Mouse (Mus musculus) heart, embryonic 16.5 days (tissue): ENCODE data around the gene Zfp213. TPM values are rescaled to one million over a fixed set of nuclear protein-coding genes. Genes with fewer than 3 reads are reported as not detected.

Experiments
- ATAC-seq: fragments of 200-750 bp; cut with Nextera tagmentation; replicated peaks from 2 replicates; pipeline ENCODE4 v1.8.0; 2017; ENCODE audit warnings: moderate number of reproducible peaks; ENCODE audit not compliant: insufficient read depth, low FRiP score; ENCODE audit errors: extremely low read depth
- H3K27ac ChIP-seq: fragments of 300-500 bp; sonication (generic); 2 replicates; pipeline ENCODE4 v1.5.1; 2014; ENCODE audit warnings: mild to moderate bottlenecking, low read length, control low read depth, moderate library complexity
- H3K27me3 ChIP-seq: fragments of 300-500 bp; sonication (generic); 2 replicates; pipeline ENCODE4 v1.6.1; 2014; ENCODE audit warnings: low read length, mixed read lengths; ENCODE audit not compliant: control insufficient read depth, insufficient read depth
- H3K36me3 ChIP-seq: fragments of 300-500 bp; sonication (generic); 2 replicates; pipeline ENCODE4 v1.6.1; 2014; ENCODE audit not compliant: control insufficient read depth, insufficient read depth
- H3K4me1 ChIP-seq: fragments of 300-500 bp; sonication (generic); 2 replicates; pipeline ENCODE4 v1.6.1; 2014; ENCODE audit warnings: low read length, mixed read lengths; ENCODE audit not compliant: control insufficient read depth, insufficient read depth
- H3K4me2 ChIP-seq: fragments of 300-500 bp; sonication (generic); 2 replicates; pipeline ENCODE4 v1.6.1; 2014; ENCODE audit warnings: low read depth, mild to moderate bottlenecking, control low read depth, low read length
- H3K4me3 ChIP-seq: fragments of 300-500 bp; sonication (generic); 2 replicates; pipeline ENCODE4 v1.5.1; 2014; ENCODE audit warnings: mild to moderate bottlenecking, control low read depth, low read length
- H3K9ac ChIP-seq: fragments of 300-500 bp; sonication (generic); 2 replicates; pipeline ENCODE4 v1.6.1; 2014; ENCODE audit warnings: low read length, control low read depth
- H3K9me3 ChIP-seq: fragments of 300-500 bp; sonication (generic); replicated peaks from 2 replicates; pipeline ENCODE4 v1.6.1; 2016; ENCODE audit warnings: low read length; ENCODE audit not compliant: control insufficient read depth
- WGBS: fragments of 180-500 bp; shearing (Covaris S2); extraction: QIAGEN DNeasy Blood & Tissue Kit; methylation state at CpG from one replicate; pipeline ENCODE4 v1.1.7; 2014; 5-methylcytosine and 5-hydroxymethylcytosine counted together
- polyA plus RNA-seq: library from polyadenylated mRNA; unstranded; fragments of >200 nt; fragmentation: Nextera tagmentation; extraction: Ambion mirVana; gene quantifications from 2 replicates; pipeline ENCODE4 v1.2.1, GENCODE M21; 2015

Gene Zfp213
- polyA plus RNA-seq: 12.9 and 14.5 TPM in 2 replicates

- peaks cover 11% of the 10 kb centered on the region for H3K4me1 ChIP-seq
- H3K9ac ChIP-seq: peak within 1 kb of the TSS; percentile 79
- under 1% methylated on average over 58 of the region's 59 CpGs for WGBS
- peak within 1 kb of the TSS; percentile 91 for H3K27ac ChIP-seq
- peak within 1 kb of the TSS; percentile 71 for H3K4me2 ChIP-seq
- peak within 1 kb of the TSS; percentile 78 for H3K4me3 ChIP-seq
- peaks cover 17% of the 10 kb centered on the region for H3K36me3 ChIP-seq
- peak; percentile 96 for ATAC-seq
- H3K9me3 ChIP-seq: no peaks in the 10 kb centered on the region
- H3K27me3 ChIP-seq: no peaks in the 10 kb centered on the region
Measured at GRCm38 (mm10) chr17:23563595-23564367, at the start of gene Zfp213. Gene Zfp213, minus strand, starts transcription at chr17:23564238.

- H3K4me1 ChIP-seq: no peaks in the 10 kb centered on the region
- no peaks in the 10 kb centered on the region for H3K27me3 ChIP-seq
- no peaks in the 10 kb centered on the region for H3K36me3 ChIP-seq
- 70% methylated on average over 28 of the region's 28 CpGs for WGBS
- no peak overlapping the region for H3K9ac ChIP-seq
- no peak overlapping the region for H3K4me2 ChIP-seq
- peak; percentile 79 for ATAC-seq
- H3K4me3 ChIP-seq: no peak overlapping the region
- no peaks in the 10 kb centered on the region for H3K9me3 ChIP-seq
- no peak overlapping the region for H3K27ac ChIP-seq
Measured at GRCm38 (mm10) chr17:23610361-23610800, 46.3 kb upstream of the Zfp213 start.

- H3K4me3 ChIP-seq: no peak overlapping the region
- H3K27ac ChIP-seq: no peak overlapping the region
- WGBS: 87% methylated on average over 24 of the region's 24 CpGs
- H3K9ac ChIP-seq: no peak overlapping the region
- H3K36me3 ChIP-seq: no peaks in the 10 kb centered on the region
- H3K4me1 ChIP-seq: no peaks in the 10 kb centered on the region
- H3K27me3 ChIP-seq: no peaks in the 10 kb centered on the region; the same call in 1 of the 2 replicates
- H3K4me2 ChIP-seq: no peak overlapping the region
- H3K9me3 ChIP-seq: no peaks in the 10 kb centered on the region
- ATAC-seq: no peak
Measured at GRCm38 (mm10) chr17:23609612-23610011, 45.6 kb upstream of the Zfp213 start.

GRCm38 (mm10) chr17:23605220-23605619, 41.2 kb upstream of the Zfp213 start:
- 78% methylated on average over 8 of the region's 8 CpGs for WGBS
- Histone ChIP-seq H3K9ac (no peak overlapping the region), H3K36me3 (no peaks in the 10 kb centered on the region), H3K27ac (no peak overlapping the region), H3K9me3 (no peaks in the 10 kb centered on the region), H3K4me3 (no peak overlapping the region), H3K4me2 (no peak overlapping the region), H3K27me3 (no peaks in the 10 kb centered on the region; the same call in 1 of the 2 replicates), H3K4me1 (no peaks in the 10 kb centered on the region; the same call in 1 of the 2 replicates)
- ATAC-seq: no peak

GRCm38 (mm10) chr17:23604394-23604793, 40.4 kb upstream of the Zfp213 start:
- no peak for ATAC-seq
- Histone ChIP-seq H3K4me1 (peaks cover 7% of the 10 kb centered on the region), H3K4me2 (no peak overlapping the region), H3K9me3 (no peaks in the 10 kb centered on the region), H3K36me3 (no peaks in the 10 kb centered on the region), H3K9ac (no peak overlapping the region), H3K27ac (no peak overlapping the region), H3K27me3 (no peaks in the 10 kb centered on the region; the same call in 1 of the 2 replicates), H3K4me3 (no peak overlapping the region)
- 62% methylated on average over 7 of the region's 7 CpGs for WGBS

- ATAC-seq: no peak
- Histone ChIP-seq H3K4me3 (no peak overlapping the region), H3K9me3 (no peaks in the 10 kb centered on the region), H3K9ac (no peak overlapping the region), H3K36me3 (no peaks in the 10 kb centered on the region), H3K4me2 (no peak overlapping the region), H3K27me3 (no peaks in the 10 kb centered on the region; the same call in 1 of the 2 replicates), H3K4me1 (peaks cover 9% of the 10 kb centered on the region), H3K27ac (no peak overlapping the region)
- 52% methylated on average over 2 of the region's 2 CpGs for WGBS
Measured at GRCm38 (mm10) chr17:23603542-23603941, 39.5 kb upstream of the Zfp213 start.

GRCm38 (mm10) chr17:23603077-23603476, 39.0 kb upstream of the Zfp213 start:
- H3K4me1 ChIP-seq: peaks cover 13% of the 10 kb centered on the region
- no peak overlapping the region for H3K4me3 ChIP-seq
- H3K4me2 ChIP-seq: no peak overlapping the region
- no peak overlapping the region for H3K27ac ChIP-seq
- no peak for ATAC-seq
- no peak overlapping the region for H3K9ac ChIP-seq
- 34% methylated on average over 8 of the region's 8 CpGs for WGBS
- no peaks in the 10 kb centered on the region for H3K36me3 ChIP-seq
- no peaks in the 10 kb centered on the region; the same call in 1 of the 2 replicates for H3K27me3 ChIP-seq
- H3K9me3 ChIP-seq: no peaks in the 10 kb centered on the region

GRCm38 (mm10) chr17:23601836-23602585, 38.0 kb upstream of the Zfp213 start:
- H3K4me2 ChIP-seq: no peak overlapping the region
- H3K27ac ChIP-seq: no peak overlapping the region
- no peak overlapping the region for H3K4me3 ChIP-seq
- ATAC-seq: no peak
- H3K4me1 ChIP-seq: peaks cover 13% of the 10 kb centered on the region
- no peaks in the 10 kb centered on the region for H3K9me3 ChIP-seq
- WGBS: 50% methylated on average over 10 of the region's 10 CpGs
- no peak overlapping the region for H3K9ac ChIP-seq
- H3K36me3 ChIP-seq: no peaks in the 10 kb centered on the region
- no peaks in the 10 kb centered on the region; the same call in 1 of the 2 replicates for H3K27me3 ChIP-seq
